Mouse (Mus musculus) adrenal gland, adult (tissue): Measurements from ENCODE around the gene Sdf4.

Experiments used
- DNase-seq, 2 experiments: peaks; one replicate each; pipeline ENCODE4 v3.0.0; 2022 to 2023; ENCODE audit warnings: low spot score in 1 of 2; ENCODE audit not compliant: inconsistent age in 2 of 2

Gene Sdf4

DNA sequence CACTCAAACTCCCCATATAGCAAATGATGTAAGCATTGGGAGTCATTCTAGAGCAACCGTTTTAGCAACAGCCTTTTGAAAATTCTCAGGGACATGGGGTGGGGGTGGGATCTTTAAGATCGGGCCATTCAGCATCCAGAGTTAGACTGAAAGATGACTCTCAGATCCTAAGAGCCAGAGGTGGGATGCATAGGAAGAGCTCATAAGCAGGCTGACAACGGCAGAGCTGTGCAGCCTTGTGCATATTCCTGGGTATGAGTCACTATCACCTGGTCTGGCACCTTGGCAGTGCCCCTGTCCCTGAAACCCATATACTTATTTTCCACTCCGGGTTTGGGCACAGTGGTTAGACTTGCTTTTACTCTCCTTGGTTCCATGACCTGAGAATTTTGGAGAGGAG is 60.4 kb downstream of the Sdf4 start:
- DNase-seq, result no peak

DNA sequence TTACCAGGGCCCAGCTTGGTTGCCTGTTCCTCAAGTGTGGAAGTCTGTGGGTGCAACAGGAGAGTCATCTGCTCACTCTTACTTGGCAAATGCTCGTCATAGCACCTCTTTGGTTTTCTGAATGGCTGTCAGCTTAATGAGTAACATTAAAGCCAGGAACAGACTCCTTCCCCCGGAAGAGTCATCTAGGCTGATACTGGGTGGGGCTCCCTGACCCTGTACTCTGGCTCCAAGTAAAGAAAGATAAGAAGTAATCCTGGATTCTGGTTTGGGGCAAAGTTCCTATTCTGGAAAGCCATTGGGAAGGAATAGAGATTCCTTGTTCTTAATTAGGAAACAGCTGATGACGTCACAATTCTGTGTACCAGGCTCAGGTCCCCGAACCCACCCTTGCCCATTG is 61.5 kb downstream of the Sdf4 start:
- DNase-seq, result no peak

DNA sequence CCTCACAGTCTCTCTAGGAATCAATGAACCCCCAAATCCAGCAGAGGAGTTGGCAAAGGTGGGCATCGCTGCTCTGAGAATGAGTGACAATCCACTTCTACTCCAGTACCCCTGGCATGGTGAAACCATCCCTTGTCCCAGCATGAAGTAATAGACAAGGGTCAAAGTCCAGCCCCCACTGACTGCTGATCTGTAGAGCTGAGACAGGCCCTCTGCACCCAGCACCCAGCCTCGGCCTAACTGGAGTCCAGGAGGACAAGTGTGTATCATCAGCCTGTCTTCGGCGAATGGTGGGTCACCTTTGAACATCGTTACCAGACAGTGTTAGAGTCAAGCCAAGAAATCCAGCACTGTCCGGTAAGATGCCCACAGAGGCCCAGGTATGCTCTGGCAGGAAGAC is 61.9 kb downstream of the Sdf4 start:
- DNase-seq, result no peak

DNA sequence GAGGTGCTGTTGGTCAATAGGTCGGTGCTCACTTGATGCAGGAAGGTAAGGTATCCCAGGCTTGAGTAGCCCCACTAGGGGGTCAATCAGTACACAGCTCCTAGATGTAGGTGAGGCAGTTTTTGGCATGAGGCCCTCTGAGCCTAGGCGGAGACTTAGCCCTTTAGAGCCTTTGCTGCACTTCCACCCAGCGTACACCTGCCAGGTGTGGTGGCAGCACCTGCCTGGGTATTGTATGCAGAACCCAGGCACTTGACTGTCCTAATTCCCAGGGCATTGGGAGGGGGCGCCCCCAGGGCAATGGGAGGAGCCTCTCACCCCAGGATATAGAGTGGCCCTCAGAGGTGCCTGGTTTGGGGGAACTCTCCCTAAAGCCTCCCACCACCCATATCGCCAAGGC is 62.5 kb downstream of the Sdf4 start:
- DNase-seq, result no peak

DNA sequence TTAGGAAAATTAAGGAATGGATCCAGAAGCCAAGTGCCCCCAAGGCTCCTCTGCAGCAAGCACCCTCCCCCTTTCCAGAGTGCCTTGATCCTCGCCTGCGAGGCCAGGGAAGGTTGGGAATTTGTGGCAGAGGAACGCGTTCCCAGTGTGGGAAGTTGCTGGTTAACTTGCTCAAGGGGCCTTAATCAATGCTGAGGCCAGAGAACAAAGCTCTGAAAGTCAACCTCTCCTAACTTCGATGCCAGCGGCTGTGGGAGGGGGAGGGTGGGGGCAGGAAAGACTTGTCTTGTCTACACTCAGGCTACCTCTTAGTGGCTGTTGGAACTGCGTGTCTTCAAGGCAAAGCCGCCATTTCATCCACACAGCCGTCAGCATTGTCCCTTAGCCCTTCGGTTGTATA is 65.0 kb downstream of the Sdf4 start:
- DNase-seq, result no peak

DNA sequence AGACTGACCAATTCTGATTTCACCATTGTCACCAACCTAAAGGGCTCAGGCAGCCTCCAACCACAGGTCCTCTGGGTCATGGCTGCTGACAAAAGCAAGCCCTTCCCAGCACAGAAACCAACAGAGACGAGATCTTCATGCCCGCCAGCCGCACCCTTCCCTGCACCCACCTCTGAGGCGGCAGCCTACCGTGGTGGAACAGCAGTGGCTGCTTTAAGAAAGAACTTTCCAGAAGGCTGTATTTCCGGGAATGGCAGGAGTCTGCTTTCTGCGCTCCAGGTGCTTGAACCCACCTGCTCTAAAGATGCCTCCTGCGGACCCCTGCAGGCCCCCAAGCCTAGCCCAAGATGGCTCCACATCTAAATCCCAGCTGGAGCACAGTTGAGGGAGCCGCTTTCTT is 66.2 kb downstream of the Sdf4 start:
- DNase-seq, result no peak

DNA sequence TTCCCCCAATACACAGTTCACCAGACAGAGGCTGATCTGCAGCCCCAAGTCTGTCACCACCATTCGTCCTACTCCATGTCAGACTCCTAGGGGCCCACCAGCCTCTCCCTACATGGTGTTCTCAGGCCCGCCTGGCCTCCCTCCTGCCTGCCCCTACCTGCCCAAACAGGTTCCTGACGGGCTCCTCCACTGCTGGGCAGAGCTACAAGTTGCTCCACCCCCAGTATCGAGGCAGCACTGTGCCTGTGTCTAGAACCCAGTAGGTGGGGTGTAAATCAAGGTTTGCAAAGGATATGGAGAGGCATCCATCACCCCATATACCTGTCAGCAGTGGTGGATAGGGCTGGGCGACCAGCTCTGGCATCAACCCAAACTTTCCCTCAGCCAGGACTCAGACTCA is 66.6 kb downstream of the Sdf4 start, which contains the start of gene Ttll10:
TSS of gene Ttll10 (minus strand) at position 154 of the 400 bp plus-strand sequence.
- DNase-seq, result no peak

DNA sequence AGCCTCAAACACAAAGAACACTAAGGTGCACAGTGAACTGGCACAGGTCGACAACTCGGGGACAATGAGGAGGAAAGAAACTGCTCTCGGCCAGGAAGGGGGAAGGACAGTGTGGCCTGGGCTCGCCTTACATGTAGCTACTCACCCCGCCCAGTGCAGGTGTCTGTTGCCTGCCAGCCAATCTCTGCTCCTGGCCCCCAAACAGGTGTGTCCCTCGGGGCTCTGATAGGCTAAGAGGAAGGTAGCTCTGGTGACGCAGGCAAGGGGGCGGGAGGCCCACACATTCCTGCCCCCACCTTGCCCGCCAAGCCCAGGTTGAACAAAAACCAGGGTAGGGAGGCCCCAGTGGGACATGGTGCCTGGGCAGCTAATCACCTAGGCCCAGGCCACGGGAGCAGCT is 67.0 kb downstream of the Sdf4 start:
- DNase-seq, result no peak
